Mouse (Mus musculus) adrenal gland, adult 2 months (tissue): ENCODE measurements around the gene Actl7a. TPM values are rescaled to one million over a fixed set of nuclear protein-coding genes. Genes with fewer than 3 reads are reported as not detected.

Source experiments
- DNase-seq: peaks from one replicate; pipeline ENCODE4 v3.0.0; 2021
- polyA plus RNA-seq: library from polyadenylated mRNA; depleted of rRNA; stranded (reverse); fragments of >200 nt; gene quantifications from 2 replicates; pipeline ENCODE4 v1.2.3, GENCODE M21; 2012; rRNA removed
- total RNA-seq, 2 experiments: library from RNA; stranded (reverse); gene quantifications; 2 replicates each; pipeline ENCODE4 v1.2.3; 2021

The Actl7a gene
- total and polyA plus RNA-seq, 3 experiments = not detected

DNA sequence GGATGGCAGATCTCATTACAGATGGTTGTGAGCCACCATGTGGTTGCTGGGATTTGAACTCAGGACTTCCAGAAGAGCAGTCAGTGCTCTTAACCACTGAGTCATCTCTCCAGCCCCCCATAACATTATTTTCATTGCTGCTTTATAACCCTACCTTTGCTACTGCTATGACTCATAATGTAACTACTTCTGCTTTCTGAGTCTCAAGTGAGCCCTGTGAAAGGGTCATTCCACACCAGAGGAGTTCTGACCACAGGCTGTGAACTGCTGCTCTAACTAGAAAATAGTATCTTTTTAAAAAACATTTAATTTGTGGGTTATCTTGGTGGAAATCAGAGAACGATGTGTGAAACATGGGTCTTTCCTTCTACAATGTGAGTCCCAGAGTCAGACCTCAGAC, 14.5 kb downstream of the Actl7a start:
- no peak for DNase-seq

- no peak for DNase-seq
Measured at GRCm38 (mm10) chr4:56767861-56768284, 24.7 kb downstream of the Actl7a start.

DNA sequence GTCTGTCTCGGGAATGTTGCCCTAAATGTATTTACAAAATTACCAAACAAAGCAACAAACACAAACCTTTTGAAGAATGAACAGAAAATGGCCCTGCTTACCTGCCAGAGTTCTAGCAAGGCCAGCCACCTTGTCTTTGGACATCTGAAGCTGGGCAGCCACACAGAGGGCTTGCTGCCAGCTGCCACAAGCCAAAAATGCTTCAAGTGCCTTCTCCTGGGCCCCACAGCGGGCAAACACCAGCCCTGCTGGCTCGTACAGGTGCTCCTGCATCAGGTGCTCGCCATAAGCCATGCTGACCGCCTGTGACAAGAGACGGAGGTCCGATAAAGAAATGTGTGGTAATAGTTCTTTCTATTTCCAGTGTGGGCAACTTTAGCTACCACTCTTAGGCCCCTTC, 25.7 kb downstream of the Actl7a start:
- no peak for DNase-seq

DNA sequence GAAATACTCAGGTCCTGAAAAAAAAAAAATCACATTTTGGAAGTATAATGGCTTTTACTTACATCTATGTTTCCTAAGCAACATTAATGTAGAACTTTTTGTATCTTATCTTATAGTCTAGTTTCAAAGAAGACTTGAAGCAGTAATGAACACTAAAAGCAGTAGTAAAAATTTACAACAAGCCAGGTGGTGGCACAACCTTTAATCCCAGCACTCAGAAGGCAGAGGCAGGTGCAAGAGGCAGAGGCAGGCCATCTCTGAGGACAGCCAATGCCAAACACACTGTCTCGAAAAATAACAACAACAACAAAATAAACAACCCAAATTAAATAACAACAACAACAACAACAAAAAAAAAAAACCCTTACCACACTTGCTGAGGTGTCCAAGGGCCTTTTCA, 27.9 kb downstream of the Actl7a start:
- no peak for DNase-seq

GRCm38 (mm10) chr4:56791373-56791772, 48.2 kb downstream of the Actl7a start:
- no peak for DNase-seq

Other genes starting within 250 kb of the Actl7a start
- not detected for gene Gm26657, start 3.3 kb upstream of the Actl7a start, total RNA-seq
- not detected in 2 replicates for gene Gm26657, start 3.3 kb upstream of the Actl7a start, polyA plus RNA-seq
- under 1 TPM in 1 of 2 experiments, not detected in 1; 0.20 TPM for gene Actl7b, start 2.0 kb upstream of the Actl7a start, total RNA-seq
- not detected in 2 replicates for gene Actl7b, start 2.0 kb upstream of the Actl7a start, polyA plus RNA-seq
- 10 to 100 TPM; 24.6 to 26.8 TPM for gene Elp1, start 58.9 kb downstream of the Actl7a start, total RNA-seq
- gene Elp1, start 58.9 kb downstream of the Actl7a start, polyA plus RNA-seq = 8.4 and 12.5 TPM in 2 replicates
- gene Fam206a, start 58.9 kb downstream of the Actl7a start, total RNA-seq = 10 to 100 TPM; 10.8 to 14.1 TPM
- 2.2 and 3.6 TPM in 2 replicates for gene Fam206a, start 58.9 kb downstream of the Actl7a start, polyA plus RNA-seq
- 10 to 100 TPM; 16.7 to 24.6 TPM for gene Ctnnal1, start 121.8 kb downstream of the Actl7a start, total RNA-seq
- gene Ctnnal1, start 121.8 kb downstream of the Actl7a start, polyA plus RNA-seq = 3.1 and 7.5 TPM in 2 replicates
- 10 to 100 TPM; 42.3 to 53.0 TPM for gene Tmem245, start 204.0 kb downstream of the Actl7a start, total RNA-seq
- 18.5 TPM in 2 replicates for gene Tmem245, start 204.0 kb downstream of the Actl7a start, polyA plus RNA-seq
- under 1 TPM; 0.55 to 0.63 TPM for gene Frrs1l, start 247.0 kb downstream of the Actl7a start, total RNA-seq
- gene Frrs1l, start 247.0 kb downstream of the Actl7a start, polyA plus RNA-seq = 0.04 and 0.10 TPM in 2 replicates